Comparison of ENCODE assay signal across 19 mouse cellular contexts in genomic region chr14:62311672-62312071, GRCm38 (mm10). TPM values are rescaled to one million over a fixed set of nuclear protein-coding genes. Genes with fewer than 3 reads are reported as not detected.
DNase-seq lines count a peak whose midpoint lies in the region; ATAC-seq lines count a peak whose summit lies in the region.
"Had no signal": no experiment of that assay in that cellular context is flagged by ENCODE, and none has a peak within 500 bp of the region (broad histone marks: within the 10 kb centered on the region; RNA-seq: fewer than 3 reads in every experiment).

No protein-coding gene starts in this region.

- DNase-seq in thymus, postnatal 0 days (ENCODE audit: low spot score) = peak; percentile 42
- no peak for DNase-seq in thymus, postnatal 14 days
- no peak for DNase-seq in MN1 (ENCODE audit: low spot score)
- DNase-seq: adrenal gland, adult 2 months; adrenal gland, postnatal 10 days; adrenal gland, postnatal 25 days; cerebellum, adult 11 months; cerebellum, adult 18-20 months; cerebellum, adult 8-10 months; cerebellum, adult 9-11 months; cerebellum, postnatal 14 days; cerebellum, postnatal 36 days had no signal

- peak; percentile 20; the same call in 1 of the 2 replicates for ATAC-seq in granulocyte monocyte progenitor cell, adult 5-6 weeks (replicated peaks; ENCODE audit: poor library complexity, severe bottlenecking)
- ATAC-seq in megakaryocyte-erythroid progenitor cell, adult 5-6 weeks (replicated peaks; ENCODE audit: low FRiP score, low TSS enrichment, poor library complexity, severe bottlenecking) = peak; percentile 34; the same call in 1 of the 2 replicates
- no peak for ATAC-seq in erythroid progenitor cell, adult 5-6 weeks (replicated peaks; ENCODE audit: low FRiP score, poor library complexity, severe bottlenecking)
- ATAC-seq: forebrain, embryonic 14.5 days; forebrain, embryonic 16.5 days had no signal

RNA-seq across cellular contexts. Expression of gene Dleu7, which starts 18.8 kb away (rescaled TPM):
- 5.6 and 6.4 TPM in 2 replicates for polyA plus RNA-seq in thymus, postnatal 0 days (2015; fragmentation: Nextera tagmentation; extraction: Ambion mirVana)
- not detected in 2 replicates for total RNA-seq in granulocyte monocyte progenitor cell, adult 5-6 weeks (2014; fragmentation: Nextera tagmentation)
- 2.2 TPM in 1 of 2 replicates, not detected in the other for total RNA-seq in granulocyte monocyte progenitor cell, adult 5-6 weeks (2017)
- not detected in 2 replicates for total RNA-seq in megakaryocyte-erythroid progenitor cell, adult 5-6 weeks (2014; fragmentation: Nextera tagmentation)
- total RNA-seq in megakaryocyte-erythroid progenitor cell, adult 5-6 weeks (2017) = 1.0 TPM in 1 of 2 replicates, not detected in the other
- total RNA-seq in erythroid progenitor cell, adult 5-6 weeks (2015; ENCODE audit: low replicate concordance) = not detected in 2 replicates
- total RNA-seq in erythroid progenitor cell, adult 5-6 weeks (2017; ENCODE audit: low replicate concordance) = not detected in 2 replicates
- total RNA-seq: adrenal gland, postnatal 25 days; MEL had no signal
- polyA plus RNA-seq: adrenal gland, adult 2 months; C2C12 had no signal

RNA-seq across cellular contexts. Expression of gene Rnaseh2b, which starts 19.3 kb away (rescaled TPM):
- polyA plus RNA-seq in thymus, postnatal 0 days (2015; fragmentation: Nextera tagmentation; extraction: Ambion mirVana) = 128 and 130 TPM in 2 replicates
- total RNA-seq in granulocyte monocyte progenitor cell, adult 5-6 weeks (2014; fragmentation: Nextera tagmentation) = 86.1 and 94.1 TPM in 2 replicates
- total RNA-seq in granulocyte monocyte progenitor cell, adult 5-6 weeks (2017) = 58.5 and 60.1 TPM in 2 replicates
- total RNA-seq in megakaryocyte-erythroid progenitor cell, adult 5-6 weeks (2014; fragmentation: Nextera tagmentation) = 73.1 and 97.2 TPM in 2 replicates
- 74.5 and 81.1 TPM in 2 replicates for total RNA-seq in megakaryocyte-erythroid progenitor cell, adult 5-6 weeks (2017)
- 72.9 and 80.7 TPM in 2 replicates for total RNA-seq in erythroid progenitor cell, adult 5-6 weeks (2015; ENCODE audit: low replicate concordance)
- total RNA-seq in erythroid progenitor cell, adult 5-6 weeks (2017; ENCODE audit: low replicate concordance) = 56.4 and 59.7 TPM in 2 replicates
